Mouse (Mus musculus) heart, adult 2 months (tissue): ENCODE data around the gene Abhd17a. TPM values are rescaled to one million over a fixed set of nuclear protein-coding genes. Genes with fewer than 3 reads are reported as not detected.
A peak's percentile ranks its signal among the peaks of the same experiment; 100 is the strongest.

Experiments
- DNase-seq, 2 experiments: peaks; one replicate each; pipeline ENCODE4 v3.0.0; 2021
- H3K27ac ChIP-seq: fragments of 200-600 bp; 2 replicates; pipeline ENCODE4 v1.8.1; 2022
- H3K27me3 ChIP-seq: fragments of 200-500 bp; 2 replicates; pipeline ENCODE4 v1.6.1; 2012; ENCODE audit warnings: mild to moderate bottlenecking, low read length, inconsistent platforms, mixed read lengths; ENCODE audit not compliant: control insufficient read depth, insufficient read depth
- H3K36me3 ChIP-seq: fragments of 200-500 bp; 2 replicates; pipeline ENCODE4 v1.6.1; 2012; ENCODE audit warnings: low read length, inconsistent platforms; ENCODE audit not compliant: control insufficient read depth, insufficient read depth
- H3K4me1 ChIP-seq: fragments of 200-500 bp; 2 replicates; pipeline ENCODE4 v1.6.1; 2011; ENCODE audit warnings: low read length; ENCODE audit not compliant: control insufficient read depth, insufficient read depth
- H3K4me3 ChIP-seq: fragments of 200-600 bp; 2 replicates; pipeline ENCODE4 v1.8.1; 2022
- H3K79me2 ChIP-seq: fragments of 200-500 bp; replicated peaks from 2 replicates; pipeline ENCODE4 v1.6.1; 2012; ENCODE audit warnings: mild to moderate bottlenecking, inconsistent platforms, low read length, moderate library complexity, mixed read lengths; ENCODE audit not compliant: control insufficient read depth, insufficient read depth
- H3K9ac ChIP-seq: fragments of 200-500 bp; 2 replicates; pipeline ENCODE4 v1.6.1; 2012; ENCODE audit warnings: low read depth, mild to moderate bottlenecking, control low read depth, inconsistent platforms, low read length, mixed read lengths
- CTCF ChIP-seq: fragments of 200-600 bp; IDR thresholded peaks from 2 replicates; pipeline ENCODE4 v1.8.1; 2022; ENCODE audit warnings: antibody characterized with exemption, mild to moderate bottlenecking, moderate library complexity
- EP300 ChIP-seq: fragments of 200-500 bp; IDR thresholded peaks from 2 replicates; pipeline ENCODE4 v1.6.1; 2011; ENCODE audit warnings: low read depth, low read length, control low read depth; ENCODE audit not compliant: insufficient read depth
- POLR2A ChIP-seq: fragments of 200-500 bp; IDR thresholded peaks from 2 replicates; pipeline ENCODE4 v1.6.1; 2011; ENCODE audit warnings: mild to moderate bottlenecking, low read depth, low read length, control low read depth; ENCODE audit not compliant: insufficient read depth
- WGBS: fragments of 180-500 bp; shearing (Covaris S2); methylation state at CpG from one replicate; pipeline ENCODE4 v1.1.7; 2018; 5-methylcytosine and 5-hydroxymethylcytosine counted together
- intact Hi-C: fragments of 180-260 bp; cut with DNase I; formaldehyde crosslinking; loops from one replicate; pipeline ENCODE4 v1.15.1; 2025
- polyA plus RNA-seq: library from polyadenylated mRNA; depleted of rRNA; stranded (reverse); fragments of >200 nt; gene quantifications from 2 replicates; pipeline ENCODE4 v1.2.3, GENCODE M21; 2012
- total RNA-seq, 2 experiments: library from RNA; stranded (reverse); gene quantifications; 2 replicates each; pipeline ENCODE4 v1.2.3; 2021

The Abhd17a gene
- total and polyA plus RNA-seq, 3 experiments, result 40.2 to 80.0 (median 46.9) TPM

- Histone ChIP-seq H3K27ac (peak overlapping the region; percentile 92), H3K4me1 (peaks cover 12% of the 10 kb centered on the region), H3K4me3 (peak overlapping the region; percentile 95), H3K36me3 (no peaks in the 10 kb centered on the region), H3K9ac (peak overlapping the region; percentile 76), H3K79me2 (peaks cover 1% of the 10 kb centered on the region; the same call in 1 of the 2 replicates), H3K27me3 (no peaks in the 10 kb centered on the region)
- peak; percentile 77 to 84 for DNase-seq
- no peak for TF ChIP-seq EP300
- TF ChIP-seq POLR2A, result peak; percentile 60
- peak; percentile 35 for TF ChIP-seq CTCF
- intact Hi-C loops, result loop anchor here (2.0 kb wide), 2 partner anchors 31 to 47 kb away; partner anchors contain the start of gene Klf16
- 6% methylated on average over 15 of the region's 15 CpGs for WGBS
Observed at GRCm38 (mm10) chr10:80623457-80624191, 33.5 kb upstream of the Abhd17a start.

- 0 out of 2 replicates have a peak, but pooled peaks cover 1% of the 10 kb centered on the region for H3K79me2 ChIP-seq
- H3K27ac ChIP-seq, result peak within 1 kb of the TSS; percentile 92
- peak within 1 kb of the TSS; percentile 95 for H3K4me3 ChIP-seq
- peaks cover 12% of the 10 kb centered on the region for H3K4me1 ChIP-seq
- under 1% methylated on average over 85 of the region's 85 CpGs for WGBS
- H3K9ac ChIP-seq, result peak within 1 kb of the TSS; percentile 76
- no peaks in the 10 kb centered on the region for H3K36me3 ChIP-seq
- intact Hi-C loops, result loop anchor here (2.0 kb wide), 1 partner anchor 46 kb away; the partner anchor contains the start of gene Klf16
- no peaks in the 10 kb centered on the region for H3K27me3 ChIP-seq
- DNase-seq, result no peak
- peak; percentile 12; the same call in 1 of the 2 replicates for TF ChIP-seq CTCF
- TF ChIP-seq EP300, result no peak
Observed at GRCm38 (mm10) chr10:80622661-80623456, 32.7 kb upstream of the Abhd17a start, which contains the start of gene Csnk1g2. TSS of gene Csnk1g2 (plus strand) at chr10:80622838.

- no peaks in the 10 kb centered on the region for H3K79me2 ChIP-seq
- intact Hi-C loops, result loop anchor here (2.0 kb wide), 2 partner anchors 17 to 45 kb away; partner anchors contain the start of gene Klf16
- peak overlapping the region; percentile 54 for H3K9ac ChIP-seq
- peaks cover 7% of the 10 kb centered on the region; the same call in 1 of the 2 replicates for H3K4me1 ChIP-seq
- H3K4me3 ChIP-seq, result peak overlapping the region; percentile 78
- no peaks in the 10 kb centered on the region for H3K36me3 ChIP-seq
- H3K27ac ChIP-seq, result peak overlapping the region; percentile 91
- under 1% methylated on average over 64 of the region's 64 CpGs for WGBS
- TF ChIP-seq CTCF (no peak), EP300 (peak; percentile 91), POLR2A (peak; percentile 91)
- H3K27me3 ChIP-seq, result no peaks in the 10 kb centered on the region
- DNase-seq, result peak; percentile 99
Observed at GRCm38 (mm10) chr10:80621940-80622660, 32.0 kb upstream of the Abhd17a start.

GRCm38 (mm10) chr10:80621690-80621939 lies 31.5 kb upstream of the Abhd17a start:
- TF ChIP-seq CTCF, result 0 out of 2 replicates have a peak, but pooled peaks have one; percentile 4
- TF ChIP-seq EP300, result no peak
- H3K27ac ChIP-seq, result peak overlapping the region; percentile 91
- H3K4me3 ChIP-seq, result peak overlapping the region; percentile 78
- H3K27me3 ChIP-seq, result no peaks in the 10 kb centered on the region
- H3K36me3 ChIP-seq, result no peaks in the 10 kb centered on the region
- H3K79me2 ChIP-seq, result no peaks in the 10 kb centered on the region
- 1% methylated on average over 9 of the region's 9 CpGs for WGBS
- H3K4me1 ChIP-seq, result peaks cover 7% of the 10 kb centered on the region; the same call in 1 of the 2 replicates
- DNase-seq, result no peak
- no peak overlapping the region for H3K9ac ChIP-seq
- intact Hi-C loops, result loop anchor here (2.0 kb wide), 1 partner anchor 17 kb away; no protein-coding TSS in a partner anchor

GRCm38 (mm10) chr10:80620796-80621689 lies 30.9 kb upstream of the Abhd17a start:
- TF ChIP-seq CTCF, result no peak
- no peak for TF ChIP-seq POLR2A
- TF ChIP-seq EP300, result no peak
- H3K27me3 ChIP-seq, result no peaks in the 10 kb centered on the region
- H3K27ac ChIP-seq, result peak overlapping the region; percentile 91
- H3K79me2 ChIP-seq, result no peaks in the 10 kb centered on the region
- no peaks in the 10 kb centered on the region for H3K36me3 ChIP-seq
- H3K9ac ChIP-seq, result no peak overlapping the region
- no peak for DNase-seq
- WGBS, result 58% methylated on average over 16 of the region's 16 CpGs
- intact Hi-C loops, result loop anchor here (2.0 kb wide), 1 partner anchor 16 kb away; no protein-coding TSS in a partner anchor
- H3K4me3 ChIP-seq, result peak overlapping the region; percentile 78
- H3K4me1 ChIP-seq, result peaks cover 5% of the 10 kb centered on the region; the same call in 1 of the 2 replicates
